Mouse (Mus musculus) hematopoietic stem cell, adult 5-6 weeks (primary cell): Measurements from ENCODE around the gene Txnrd2. TPM values are rescaled to one million over a fixed set of nuclear protein-coding genes. Genes with fewer than 3 reads are reported as not detected.
A peak's percentile ranks its signal among the peaks of the same experiment; 100 is the strongest.

Experiments
- ATAC-seq, 2 experiments: fragments of 125-278 bp in 1 of 2; replicated peaks in 1 of 2; 2 replicates each; pipeline ENCODE4 v1.8.0; 2016 to 2017; ENCODE audit warnings: inconsistent platforms in 2 of 2, mild to moderate bottlenecking in 2 of 2, moderate number of reproducible peaks in 2 of 2, low read depth in 1 of 2, moderate TSS enrichment in 1 of 2; ENCODE audit not compliant: low FRiP score in 2 of 2, poor library complexity in 2 of 2, severe bottlenecking in 2 of 2, insufficient read depth in 1 of 2, low TSS enrichment in 1 of 2
- total RNA-seq: library from RNA; stranded (forward); fragments of 172-1452, 232-1000 nt; gene quantifications from 2 replicates; pipeline ENCODE4 v1.2.3, GENCODE M21; 2017

The Txnrd2 gene
- total RNA-seq, 1 experiment from 2014 or later, result 16.3 TPM

DNA sequence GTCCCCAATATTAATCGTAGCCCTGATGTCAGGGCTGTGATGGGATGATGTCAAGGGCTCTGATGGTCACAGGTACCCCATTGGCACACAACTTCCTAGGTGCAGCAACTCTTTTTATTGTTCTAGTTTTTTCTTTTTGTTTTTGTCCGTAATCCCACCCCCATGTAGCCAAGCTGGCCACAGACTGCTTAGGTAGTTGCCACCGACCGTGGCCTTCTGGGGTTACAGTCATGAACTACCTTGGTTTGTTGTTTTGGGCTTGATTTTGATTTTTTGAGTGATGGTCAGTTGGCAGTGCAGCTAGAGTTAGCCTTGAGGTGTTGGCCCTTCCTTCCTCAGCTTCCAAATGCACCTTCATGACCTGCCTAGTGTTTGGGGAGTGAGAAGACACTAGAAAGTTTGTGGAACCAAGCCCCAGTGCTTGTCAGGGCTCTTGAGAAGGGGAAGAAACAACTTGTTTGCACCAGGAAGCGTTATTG lies 657 bp downstream of the Txnrd2 start, which contains the start of gene Comt:
Gene Comt (minus strand): TSS at position 51 of the 479 bp plus-strand sequence.
- ATAC-seq, result no peak

- no peak for ATAC-seq
Measured at GRCm38 (mm10) chr16:18428011-18428515, 1.9 kb downstream of the Txnrd2 start.

DNA sequence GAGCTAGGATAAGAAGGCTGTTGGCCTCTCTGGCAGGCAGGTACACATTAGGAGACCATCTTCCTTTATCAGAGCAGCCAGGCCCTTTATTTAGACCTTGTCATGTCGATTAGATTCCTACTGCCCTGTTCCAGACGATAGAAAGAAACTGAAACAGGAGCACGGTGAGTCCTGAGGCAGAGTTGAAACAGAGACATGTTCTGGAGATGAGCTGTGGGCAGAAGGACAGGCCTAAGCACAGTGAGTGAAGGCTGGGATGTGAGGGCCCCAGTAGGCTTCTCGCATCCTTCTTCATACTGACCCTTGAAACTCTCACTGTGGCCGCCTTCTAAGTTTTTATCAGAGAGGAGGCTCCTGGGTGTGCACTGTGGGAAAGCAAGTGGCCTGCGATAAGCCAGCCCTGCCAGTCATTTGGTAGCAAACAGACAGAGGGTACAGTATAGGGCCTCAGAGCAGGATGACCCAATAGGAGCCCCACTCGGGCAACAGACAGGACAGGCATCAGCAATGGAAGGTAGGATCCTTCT lies 2.4 kb downstream of the Txnrd2 start:
- ATAC-seq, result no peak

DNA sequence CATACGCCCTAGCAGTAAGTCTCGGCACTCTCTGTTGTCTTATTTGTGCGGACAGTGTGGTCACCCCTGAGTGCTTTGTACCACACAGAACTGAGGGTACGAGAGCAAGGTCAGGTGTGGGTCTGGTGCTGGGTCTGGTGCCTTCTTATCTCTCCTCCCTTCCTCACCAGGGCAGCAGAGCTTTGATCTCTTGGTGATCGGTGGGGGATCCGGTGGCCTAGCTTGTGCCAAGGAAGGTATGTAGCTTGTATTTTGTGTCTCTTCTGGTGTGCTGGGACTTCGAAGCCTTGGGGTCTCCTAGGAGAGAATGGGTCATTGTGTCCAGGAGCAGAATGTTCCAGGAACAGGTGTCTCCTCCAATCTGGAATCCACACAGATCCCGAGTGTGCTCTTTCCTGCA lies 3.5 kb downstream of the Txnrd2 start:
- no peak for ATAC-seq

- no peak for ATAC-seq
Measured at GRCm38 (mm10) chr16:18430641-18431212, 4.5 kb downstream of the Txnrd2 start.

DNA sequence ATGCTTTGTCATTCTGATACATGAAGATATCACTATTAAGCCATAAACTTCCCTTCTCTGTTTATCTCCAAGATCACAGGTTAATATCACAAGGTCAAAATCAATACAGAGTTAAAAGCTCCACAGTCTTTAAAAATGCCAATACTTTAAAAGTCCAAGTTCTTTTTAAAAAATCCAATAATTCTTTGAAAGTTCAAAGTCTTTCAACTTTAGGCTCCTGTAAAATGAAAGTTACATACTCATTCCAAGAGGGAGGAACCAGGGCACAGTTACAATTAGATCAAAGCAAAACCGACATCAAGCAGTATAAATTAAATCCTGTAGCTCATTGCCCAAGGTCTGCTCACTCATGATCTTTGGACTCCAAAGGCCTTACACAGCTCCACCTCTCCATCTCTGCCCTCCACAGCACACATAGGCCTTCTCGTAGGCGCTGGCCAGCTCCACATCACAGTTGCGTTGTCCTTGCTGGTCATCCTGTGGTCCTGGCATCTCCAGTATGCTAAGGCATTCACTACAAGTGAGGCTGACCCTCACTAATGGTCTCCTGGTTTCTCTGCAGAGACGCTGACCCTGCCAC lies 7.2 kb downstream of the Txnrd2 start:
- no peak for ATAC-seq

- ATAC-seq, result no peak
Measured at GRCm38 (mm10) chr16:18436128-18436527, 9.9 kb downstream of the Txnrd2 start.

DNA sequence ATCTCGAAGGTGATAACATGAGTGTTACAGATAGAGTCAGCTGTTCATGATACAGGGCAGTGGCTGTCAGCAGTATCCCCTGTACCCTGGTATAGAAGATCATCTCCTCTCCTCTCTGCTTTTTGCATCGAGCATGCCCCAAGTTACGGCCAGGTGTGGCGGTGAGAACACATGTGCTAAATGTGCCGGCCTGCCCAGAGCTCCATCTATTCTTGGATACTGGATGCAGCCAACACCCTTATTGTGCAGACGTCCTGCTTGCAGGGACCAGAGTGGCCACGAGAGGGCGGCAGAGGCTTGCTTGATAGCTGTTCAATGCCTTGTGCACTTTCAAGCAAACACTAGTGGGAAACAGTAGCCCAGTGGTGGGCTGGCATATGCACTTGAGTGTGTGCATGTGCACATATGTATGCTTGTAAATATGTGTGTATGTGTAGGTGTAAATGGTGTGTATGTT lies 17.2 kb downstream of the Txnrd2 start:
- peak; percentile 88 to 89 for ATAC-seq

DNA sequence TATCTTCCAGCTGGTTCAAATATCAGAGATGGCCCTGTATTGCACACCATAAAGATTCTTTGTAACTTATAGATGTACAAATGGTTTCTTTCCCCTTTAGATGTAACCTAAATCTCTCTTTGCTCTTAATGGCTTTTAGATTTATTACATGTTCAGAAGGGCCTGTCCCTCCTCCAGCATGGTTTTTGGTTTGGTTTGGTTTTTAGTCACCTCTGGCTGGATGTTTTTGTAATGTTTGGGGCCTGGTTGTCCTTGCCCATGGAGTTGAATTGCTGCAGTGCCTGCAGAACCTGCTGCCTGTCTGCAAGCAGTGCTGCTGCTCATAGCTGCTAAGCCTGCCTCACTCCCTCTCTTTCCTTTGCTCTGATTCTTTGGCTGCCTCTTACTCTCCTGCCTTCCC lies 21.1 kb downstream of the Txnrd2 start:
- ATAC-seq, result no peak

DNA sequence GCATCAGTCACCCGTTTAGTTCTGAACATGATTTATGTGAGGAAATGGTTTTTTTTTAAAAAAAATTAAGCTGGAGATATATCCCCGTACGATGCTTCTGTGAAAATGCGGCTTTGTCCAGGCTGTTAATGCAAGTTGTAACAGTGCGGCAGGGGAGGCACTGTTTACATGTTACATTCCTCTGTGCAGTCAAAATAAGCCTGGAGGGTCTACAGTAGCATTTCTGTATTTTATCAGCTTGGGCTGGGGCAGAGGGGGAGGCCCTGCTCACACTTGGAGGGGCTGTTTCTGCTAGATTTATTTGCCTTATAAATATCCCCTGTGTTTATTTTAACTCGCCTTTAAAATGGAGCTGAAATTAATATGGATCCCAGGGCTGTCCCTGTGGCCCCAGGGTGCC lies 21.9 kb downstream of the Txnrd2 start:
- no peak for ATAC-seq

DNA sequence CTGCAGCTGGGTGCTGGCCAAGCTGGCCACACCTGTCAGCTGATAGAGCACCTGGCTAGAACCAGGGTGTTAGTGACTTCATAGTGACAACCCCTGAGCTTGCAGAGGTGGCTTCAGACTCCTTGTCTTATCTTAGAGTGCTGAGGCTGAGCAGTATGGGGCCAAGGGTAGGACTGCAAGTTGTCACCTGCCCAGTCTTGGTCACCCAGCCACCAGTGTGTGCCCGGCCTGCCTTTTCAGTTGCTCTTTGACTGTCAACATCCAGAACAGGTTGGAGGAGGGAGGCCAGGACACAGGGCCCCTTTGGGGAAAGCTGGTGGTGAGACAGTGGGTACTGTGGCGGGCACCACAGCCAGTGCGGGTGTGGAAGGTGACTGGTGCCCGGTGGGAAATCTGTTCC lies 22.8 kb downstream of the Txnrd2 start:
- ATAC-seq, result no peak

DNA sequence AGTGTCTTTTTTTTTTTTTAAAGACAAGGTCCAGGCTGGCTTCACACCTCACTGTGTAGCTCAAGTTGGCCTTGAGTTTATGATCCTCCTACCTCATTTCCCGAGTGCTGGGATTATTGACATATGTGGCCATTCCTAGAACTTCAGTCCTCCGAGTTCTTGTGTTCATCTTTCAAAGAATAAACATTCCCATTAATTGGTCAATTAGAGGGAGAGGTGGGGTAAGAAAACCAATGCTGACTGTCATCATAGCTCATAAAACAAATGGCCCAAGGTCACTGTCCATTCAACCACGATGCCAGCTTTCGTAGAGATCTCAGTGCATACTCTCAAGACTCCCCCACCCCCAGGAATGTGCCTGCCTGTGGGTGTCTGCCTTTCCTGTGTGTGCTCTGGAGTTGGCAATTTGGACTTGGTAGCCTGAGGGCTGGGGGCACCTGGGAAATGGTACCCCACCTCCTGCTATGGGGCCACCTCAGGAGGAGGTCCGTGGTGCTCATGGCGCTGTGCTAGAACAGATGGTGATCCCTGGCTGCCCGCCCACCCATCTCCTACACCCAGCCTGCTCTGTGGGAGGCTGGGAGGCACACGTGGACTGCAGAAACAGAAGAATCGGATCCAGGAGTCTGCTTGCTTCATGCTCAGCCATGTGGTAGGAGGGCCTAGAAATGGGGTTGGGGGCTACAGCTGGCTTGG lies 25.4 kb downstream of the Txnrd2 start:
- ATAC-seq, result no peak

DNA sequence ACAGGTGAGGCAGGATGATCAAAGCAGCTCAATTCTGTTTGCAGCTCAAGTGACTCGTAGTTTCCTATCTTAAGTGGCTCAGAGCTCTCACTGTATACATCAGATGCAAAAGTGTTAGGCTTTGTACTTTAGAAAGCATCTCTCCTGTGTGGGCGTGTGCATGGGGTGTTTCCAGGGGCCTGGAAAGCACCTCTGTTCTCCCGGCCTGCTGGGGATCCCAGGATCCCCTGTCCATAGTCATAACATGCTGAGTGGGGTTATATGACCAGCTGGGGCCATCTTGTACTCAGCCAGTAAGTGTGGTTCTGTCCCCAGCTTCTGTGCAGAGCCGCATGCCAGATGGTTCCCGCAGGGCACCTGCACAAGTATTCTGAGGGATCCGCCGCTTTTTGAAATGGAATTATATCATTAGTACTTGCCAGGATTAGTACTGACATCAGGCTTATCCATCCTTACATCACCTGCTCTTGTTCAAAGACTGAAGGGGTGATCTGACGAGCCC lies 26.2 kb downstream of the Txnrd2 start:
- ATAC-seq, result no peak

GRCm38 (mm10) chr16:18453846-18454245 lies 27.7 kb downstream of the Txnrd2 start:
- no peak for ATAC-seq

DNA sequence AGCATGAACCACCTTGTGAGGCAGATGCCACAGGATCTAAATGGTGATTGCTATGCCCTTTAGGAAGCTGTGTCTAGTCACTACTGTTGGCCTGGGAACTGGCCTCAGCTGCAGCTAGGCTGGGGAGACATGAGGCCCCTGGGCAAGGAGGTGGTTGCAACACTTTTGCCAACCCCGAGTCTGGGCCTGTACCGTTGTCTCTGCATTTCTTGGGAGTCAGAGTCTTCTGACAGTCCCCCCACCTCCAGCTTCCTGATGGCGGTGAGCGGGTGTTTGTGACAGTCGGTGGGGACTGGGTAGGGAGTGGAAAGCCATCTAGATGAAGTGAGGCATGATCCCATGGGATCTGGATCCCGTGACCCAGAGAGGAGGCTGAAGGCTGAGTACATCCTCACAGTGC lies 29.2 kb downstream of the Txnrd2 start:
- no peak for ATAC-seq

DNA sequence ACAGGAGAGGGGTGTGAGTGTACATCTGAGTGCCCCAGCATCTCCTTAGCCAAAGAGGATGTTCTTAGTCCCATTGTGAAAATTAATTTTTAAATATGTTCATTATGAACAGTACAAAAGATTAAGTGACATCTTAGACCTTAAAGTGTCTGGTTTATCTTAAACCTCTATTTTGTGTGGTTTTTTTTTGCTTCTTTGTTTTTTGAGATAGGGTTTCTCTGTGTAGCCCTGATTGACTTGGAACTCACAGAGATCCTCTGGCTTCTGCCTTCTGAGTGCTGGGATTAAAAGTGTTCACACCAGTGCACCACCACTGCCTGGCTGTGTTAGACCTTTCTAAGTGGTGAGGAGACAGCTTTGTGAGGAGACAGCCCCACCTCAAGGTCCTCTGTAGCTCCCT lies 32.5 kb downstream of the Txnrd2 start:
- ATAC-seq, result no peak

- no peak for ATAC-seq
Measured at GRCm38 (mm10) chr16:18459335-18459954, 33.3 kb downstream of the Txnrd2 start.
